Mouse (Mus musculus): ENCODE measurements around the gene Aqp3.
A peak's percentile ranks its signal among the peaks of the same experiment; 100 is the strongest.

Gene Aqp3

GRCm38 (mm10) chr4:41063894-41064673, 33.9 kb downstream of the Aqp3 start:
- DNase-seq (ENCODE audit: low spot score), result no peak

GRCm38 (mm10) chr4:41063351-41063750, 34.6 kb downstream of the Aqp3 start:
- no peak for DNase-seq (ENCODE audit: low spot score)

- DNase-seq (ENCODE audit: low spot score), result no peak
These were observed 40.6 kb downstream of the Aqp3 start for GRCm38 (mm10) chr4:41057361-41057760.

- no peak for DNase-seq (ENCODE audit: low spot score)
These were observed 41.1 kb downstream of the Aqp3 start for GRCm38 (mm10) chr4:41056742-41057332.

GRCm38 (mm10) chr4:41056253-41056652, 41.7 kb downstream of the Aqp3 start:
- DNase-seq (ENCODE audit: low spot score), result no peak

- DNase-seq (ENCODE audit: low spot score), result no peak
These were observed 42.9 kb downstream of the Aqp3 start for GRCm38 (mm10) chr4:41055111-41055510.

- DNase-seq (ENCODE audit: low spot score), result no peak
These were observed 46.2 kb downstream of the Aqp3 start for GRCm38 (mm10) chr4:41051781-41052180.

GRCm38 (mm10) chr4:41050726-41051675, 47.0 kb downstream of the Aqp3 start:
- peak; percentile 71 for DNase-seq (ENCODE audit: low spot score)

- DNase-seq (ENCODE audit: low spot score), result no peak
These were observed 49.1 kb downstream of the Aqp3 start for GRCm38 (mm10) chr4:41048926-41049325.

- DNase-seq (ENCODE audit: low spot score), result no peak
These were observed 50.3 kb downstream of the Aqp3 start, which contains the start of gene Aqp7 for GRCm38 (mm10) chr4:41047524-41048271. Gene Aqp7 (minus strand): TSS chr4:41048139.

- no peak for DNase-seq (ENCODE audit: low spot score)
These were observed 51.7 kb downstream of the Aqp3 start for GRCm38 (mm10) chr4:41046254-41046795.

GRCm38 (mm10) chr4:41045288-41045687, 52.7 kb downstream of the Aqp3 start:
- DNase-seq (ENCODE audit: low spot score), result no peak

GRCm38 (mm10) chr4:41043961-41044360, 54.0 kb downstream of the Aqp3 start:
- DNase-seq (ENCODE audit: low spot score), result no peak

GRCm38 (mm10) chr4:41042880-41043279, 55.1 kb downstream of the Aqp3 start:
- no peak for DNase-seq (ENCODE audit: low spot score)

All from ovary, postnatal 10 days (tissue).